Mouse (Mus musculus) inflammation-experienced regulatory T-cells, adult 16 weeks (primary cell): ENCODE data around the gene Cflar. TPM values are rescaled to one million over a fixed set of nuclear protein-coding genes. Genes with fewer than 3 reads are reported as not detected.

Experiments used
- polyA plus RNA-seq: library from polyadenylated mRNA; unstranded; fragments of 100-300 nt; shearing (Covaris generic); gene quantifications from one replicate; pipeline ENCODE4 v1.2.1, GENCODE M21; 2017

Gene Cflar
- polyA plus RNA-seq: 150 TPM

GRCm38 (mm10) chr1:58711365-58712016, at the start of gene Cflar:
Gene Cflar (plus strand): TSS chr1:58711508.

GRCm38 (mm10) chr1:58695810-58696209, 15.5 kb upstream of the Cflar start, which contains the start of gene Als2cr12:
Gene Als2cr12 (minus strand): TSS chr1:58695989.

GRCm38 (mm10) chr1:58795291-58796058, 84.2 kb downstream of the Cflar start, which contains the start of gene Casp8:
Gene Casp8 (plus strand): TSS chr1:58795374.

Other genes starting within 250 kb of the Cflar start
- 30.4 TPM for gene Orc2, start 206.4 kb upstream of the Cflar start, polyA plus RNA-seq
- gene Fam126b, start 125.2 kb upstream of the Cflar start, polyA plus RNA-seq: 16.4 TPM
- gene Ndufb3, start 125.1 kb upstream of the Cflar start, polyA plus RNA-seq: 130 TPM
- gene Als2cr12, start 15.5 kb upstream of the Cflar start, polyA plus RNA-seq: 0.59 TPM
- 280 TPM for gene Casp8, start 83.9 kb downstream of the Cflar start, polyA plus RNA-seq